Mouse (Mus musculus): ENCODE data around the gene Zbtb24.

- no peak for TF ChIP-seq POLR2A (IDR thresholded peaks at IDR 0.05; ENCODE audit: borderline replicate concordance, extremely low read depth, insufficient read depth, insufficient read length, poor library complexity, severe bottlenecking)
- TF ChIP-seq CTCF (IDR thresholded peaks at IDR 0.05; ENCODE audit: borderline replicate concordance, extremely low read depth, insufficient read depth, insufficient read length) = no peak
Observed at GRCm38 (mm10) chr10:41448216-41448615, 2.0 kb upstream of the Zbtb24 start.
